Mouse (Mus musculus) erythroblast, embryonic 14.5 days (primary cell): Measurements from ENCODE around the gene 0610037L13Rik. TPM values are rescaled to one million over a fixed set of nuclear protein-coding genes. Genes with fewer than 3 reads are reported as not detected.

Source experiments
- H3K27me3 ChIP-seq: 2 replicates; pipeline ENCODE4 v1.6.1; 2012; ENCODE audit warnings: inconsistent platforms; ENCODE audit not compliant: control insufficient read depth
- H3K36me3 ChIP-seq: 2 replicates; pipeline ENCODE4 v1.6.1; 2012; ENCODE audit warnings: mild to moderate bottlenecking, inconsistent platforms; ENCODE audit not compliant: control insufficient read depth
- H3K4me1 ChIP-seq: 2 replicates; pipeline ENCODE4 v1.6.1; 2012; ENCODE audit warnings: inconsistent platforms; ENCODE audit not compliant: control insufficient read depth
- H3K4me3 ChIP-seq: replicated peaks from 2 replicates; pipeline ENCODE3; 2012; ENCODE audit warnings: moderate library complexity, mild to moderate bottlenecking, inconsistent platforms
- H3K9me3 ChIP-seq: 2 replicates; pipeline ENCODE4 v1.6.1; 2012; ENCODE audit warnings: low read length, inconsistent platforms, mixed read lengths; ENCODE audit not compliant: control insufficient read depth
- GATA1 ChIP-seq: IDR thresholded peaks from 2 replicates; pipeline ENCODE4 v1.6.1; 2012; ENCODE audit warnings: low read length, inconsistent platforms, mixed read lengths
- TAL1 ChIP-seq: IDR thresholded peaks from 3 replicates; pipeline ENCODE4 v1.6.1; 2012; ENCODE audit warnings: low read length, inconsistent platforms, mixed read lengths
- polyA plus RNA-seq: library from polyadenylated mRNA; stranded (reverse); fragments of >175 nt; gene quantifications from 2 replicates; pipeline ENCODE4 v1.2.3, GENCODE M21; 2012

0610037L13Rik gene
- polyA plus RNA-seq, 1 experiment = 0.20 TPM

GRCm38 (mm10) chr4:107900206-107900605 lies 10.6 kb downstream of the 0610037L13Rik start:
- H3K36me3 ChIP-seq = peaks cover 71% of the 10 kb centered on the region
- no peaks in the 10 kb centered on the region for H3K9me3 ChIP-seq
- H3K27me3 ChIP-seq = no peaks in the 10 kb centered on the region
- no peak for TF ChIP-seq GATA1
- no peak for TF ChIP-seq TAL1
- H3K4me3 ChIP-seq = no peak overlapping the region
- H3K4me1 ChIP-seq = peaks cover 5% of the 10 kb centered on the region

DNA sequence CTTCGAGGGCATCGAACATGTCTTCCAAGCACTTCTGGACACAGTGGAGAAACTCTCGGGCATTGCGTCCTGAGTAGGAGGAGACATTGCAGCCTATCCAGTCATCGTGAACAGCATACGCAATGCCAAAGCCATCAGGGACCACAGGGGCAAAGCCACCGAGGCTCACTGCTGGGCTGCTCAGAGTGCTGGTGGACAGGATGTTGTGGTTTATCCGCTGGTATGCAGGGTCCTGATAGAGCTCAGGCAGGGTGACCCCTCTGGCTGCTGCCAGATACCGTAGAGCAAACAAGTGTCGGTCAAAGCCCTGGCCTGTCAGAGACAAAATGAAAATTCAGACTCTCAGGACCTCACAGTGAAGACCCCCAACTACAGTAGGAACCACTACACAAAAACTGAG lies 14.6 kb downstream of the 0610037L13Rik start:
- Histone ChIP-seq H3K9me3 (no peaks in the 10 kb centered on the region), H3K4me1 (peaks cover 5% of the 10 kb centered on the region), H3K27me3 (no peaks in the 10 kb centered on the region), H3K36me3 (peaks cover 67% of the 10 kb centered on the region), H3K4me3 (no peak overlapping the region)
- TF ChIP-seq GATA1 (no peak), TAL1 (no peak)

DNA sequence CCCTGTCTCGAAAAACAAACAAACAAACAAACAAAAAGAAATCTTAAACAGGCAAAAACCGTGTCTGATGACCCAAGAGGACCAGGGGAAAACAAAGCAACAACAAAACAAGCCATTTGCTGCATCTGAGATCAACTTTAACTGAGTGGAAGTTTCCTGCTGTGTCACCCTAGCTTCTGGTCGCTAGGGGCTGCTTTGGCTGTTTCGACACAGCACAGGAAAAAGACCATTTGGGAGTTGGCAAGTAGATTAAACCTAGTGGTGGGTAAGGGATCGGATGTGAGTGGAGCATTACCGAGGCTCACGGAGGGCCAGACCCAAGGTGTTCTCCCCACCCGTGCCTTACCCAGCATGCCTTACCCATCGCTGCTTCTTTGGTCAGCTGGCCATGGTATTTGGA lies 16.9 kb downstream of the 0610037L13Rik start:
- no peaks in the 10 kb centered on the region for H3K9me3 ChIP-seq
- H3K4me3 ChIP-seq = no peak overlapping the region
- no peaks in the 10 kb centered on the region for H3K27me3 ChIP-seq
- peaks cover 5% of the 10 kb centered on the region for H3K4me1 ChIP-seq
- peaks cover 81% of the 10 kb centered on the region for H3K36me3 ChIP-seq
- TF ChIP-seq GATA1 (no peak), TAL1 (no peak)

DNA sequence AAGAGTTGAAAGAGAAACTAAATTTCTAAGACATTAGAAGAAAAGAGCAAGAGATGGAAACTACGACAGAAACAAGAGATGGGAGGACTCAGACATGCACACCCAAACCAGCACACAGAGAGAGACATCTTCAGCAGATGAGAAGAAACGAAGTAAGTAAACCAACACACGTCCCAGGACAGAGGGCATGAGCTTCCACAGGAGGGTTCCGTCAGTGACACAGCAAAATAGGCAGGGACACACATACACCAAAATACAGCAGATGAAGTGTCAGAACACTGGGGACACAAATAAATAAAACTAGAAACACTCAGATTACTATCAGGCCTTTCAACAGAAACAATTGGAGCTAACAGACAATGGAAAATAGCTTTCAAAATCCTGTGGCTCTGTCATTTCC lies 20.4 kb downstream of the 0610037L13Rik start:
- peaks cover 79% of the 10 kb centered on the region for H3K36me3 ChIP-seq
- H3K4me3 ChIP-seq = no peak overlapping the region
- H3K27me3 ChIP-seq = no peaks in the 10 kb centered on the region
- no peaks in the 10 kb centered on the region for H3K4me1 ChIP-seq
- no peak for TF ChIP-seq GATA1
- TF ChIP-seq TAL1 = no peak
- H3K9me3 ChIP-seq = no peaks in the 10 kb centered on the region

GRCm38 (mm10) chr4:107920336-107920735 lies 30.7 kb downstream of the 0610037L13Rik start:
- Histone ChIP-seq H3K27me3 (no peaks in the 10 kb centered on the region), H3K36me3 (peaks cover 15% of the 10 kb centered on the region), H3K4me3 (no peak overlapping the region), H3K4me1 (peaks cover 44% of the 10 kb centered on the region), H3K9me3 (no peaks in the 10 kb centered on the region)
- no peak for TF ChIP-seq TAL1
- TF ChIP-seq GATA1 = no peak

GRCm38 (mm10) chr4:107921152-107921695 lies 31.6 kb downstream of the 0610037L13Rik start:
- Histone ChIP-seq H3K27me3 (no peaks in the 10 kb centered on the region), H3K4me3 (peak overlapping the region; percentile 82), H3K36me3 (peaks cover 15% of the 10 kb centered on the region), H3K9me3 (no peaks in the 10 kb centered on the region), H3K4me1 (peaks cover 44% of the 10 kb centered on the region)
- TF ChIP-seq TAL1 (no peak), GATA1 (no peak)

DNA sequence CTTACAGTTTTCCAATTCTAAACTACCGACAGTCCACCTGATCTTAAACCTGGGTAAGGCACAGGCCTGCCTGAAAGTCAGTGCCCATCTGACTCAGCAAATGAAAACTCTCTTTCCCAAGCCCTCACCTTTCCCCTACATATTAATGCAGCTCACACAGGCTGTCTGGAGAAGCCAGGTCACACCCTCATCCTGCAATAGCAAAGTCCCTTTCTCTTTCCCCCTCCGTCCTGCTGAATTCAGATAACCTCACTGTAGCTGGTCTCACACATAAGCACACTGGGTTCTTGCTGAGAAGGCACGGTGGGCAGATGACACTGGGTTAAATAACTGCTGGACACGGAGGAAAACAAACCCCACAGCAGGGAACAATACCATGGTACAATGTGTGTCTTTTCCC lies 32.3 kb downstream of the 0610037L13Rik start:
- Histone ChIP-seq H3K36me3 (peaks cover 15% of the 10 kb centered on the region), H3K4me1 (peaks cover 44% of the 10 kb centered on the region), H3K27me3 (no peaks in the 10 kb centered on the region), H3K9me3 (no peaks in the 10 kb centered on the region), H3K4me3 (peak overlapping the region; percentile 82)
- TF ChIP-seq GATA1 (no peak), TAL1 (no peak)

DNA sequence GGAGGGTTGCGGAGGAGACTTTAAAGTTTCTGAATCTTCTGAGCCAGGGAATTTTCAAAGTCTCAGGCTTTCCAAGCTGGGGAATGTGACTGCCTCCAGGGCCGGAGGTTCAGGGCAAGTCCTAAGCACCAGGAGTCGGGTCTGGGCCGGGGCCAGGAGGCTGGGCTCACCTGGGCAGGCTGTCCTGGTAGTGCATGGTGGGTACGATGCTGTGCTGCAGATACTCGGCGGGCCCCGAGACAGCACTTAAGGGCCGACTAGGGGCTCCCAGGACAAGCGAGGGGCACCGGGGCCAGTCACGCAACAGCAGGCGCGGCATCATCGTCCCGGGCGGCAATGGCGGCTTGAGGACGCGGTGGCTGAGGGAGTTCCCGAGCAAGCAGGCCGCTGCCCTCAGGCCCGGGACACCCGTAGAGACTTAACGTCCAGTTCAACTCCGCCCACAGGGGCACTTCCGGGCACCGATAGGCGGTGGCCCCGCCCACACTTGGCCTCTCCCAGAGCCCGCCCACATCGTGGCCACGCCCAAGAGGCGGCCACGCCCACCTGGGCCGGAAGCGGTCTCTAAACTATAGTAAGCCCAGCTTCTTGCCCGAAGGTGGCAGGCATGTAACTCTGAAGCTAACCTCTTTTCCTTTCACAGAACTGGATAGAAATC lies 33.7 kb downstream of the 0610037L13Rik start, which contains the start of gene Cpt2:
Gene Cpt2 (minus strand): TSS at position 466 of the 658 bp plus-strand sequence.
- Histone ChIP-seq H3K36me3 (peaks cover 12% of the 10 kb centered on the region), H3K4me1 (peaks cover 53% of the 10 kb centered on the region), H3K27me3 (no peaks in the 10 kb centered on the region), H3K9me3 (no peaks in the 10 kb centered on the region), H3K4me3 (peak within 1 kb of the TSS; percentile 82)
- TF ChIP-seq GATA1 = no peak
- no peak for TF ChIP-seq TAL1

DNA sequence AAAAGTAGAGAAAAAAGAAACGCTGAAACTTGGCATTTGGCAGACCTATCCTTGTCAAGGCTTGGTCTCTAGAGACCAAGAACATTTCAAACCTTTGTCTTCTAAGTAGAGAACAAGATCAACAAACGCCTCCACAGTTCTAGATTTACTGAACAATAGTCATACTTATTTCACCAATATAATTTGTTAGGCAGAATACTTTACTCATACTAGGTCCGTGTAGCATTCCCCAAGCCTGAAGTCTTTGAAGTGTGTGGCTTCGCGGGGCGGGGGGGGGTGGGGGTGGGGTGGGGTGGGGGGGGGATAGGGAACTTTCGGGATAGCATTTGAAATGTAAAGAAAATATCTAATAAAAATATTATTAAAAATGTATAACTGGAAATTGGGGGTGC lies 34.2 kb downstream of the 0610037L13Rik start:
- Histone ChIP-seq H3K27me3 (no peaks in the 10 kb centered on the region), H3K36me3 (peaks cover 11% of the 10 kb centered on the region), H3K4me3 (peak overlapping the region; percentile 82), H3K4me1 (peaks cover 58% of the 10 kb centered on the region), H3K9me3 (no peaks in the 10 kb centered on the region)
- no peak for TF ChIP-seq GATA1
- no peak for TF ChIP-seq TAL1
